Mouse (Mus musculus) erythroblast, embryonic 14.5 days (primary cell): ENCODE measurements around the gene Gm13695.

Source experiments
- GATA1 ChIP-seq: IDR thresholded peaks from 2 replicates; pipeline ENCODE4 v1.6.1; 2012; ENCODE audit warnings: low read length, inconsistent platforms, mixed read lengths
- TAL1 ChIP-seq: IDR thresholded peaks from 3 replicates; pipeline ENCODE4 v1.6.1; 2012; ENCODE audit warnings: low read length, inconsistent platforms, mixed read lengths

DNA sequence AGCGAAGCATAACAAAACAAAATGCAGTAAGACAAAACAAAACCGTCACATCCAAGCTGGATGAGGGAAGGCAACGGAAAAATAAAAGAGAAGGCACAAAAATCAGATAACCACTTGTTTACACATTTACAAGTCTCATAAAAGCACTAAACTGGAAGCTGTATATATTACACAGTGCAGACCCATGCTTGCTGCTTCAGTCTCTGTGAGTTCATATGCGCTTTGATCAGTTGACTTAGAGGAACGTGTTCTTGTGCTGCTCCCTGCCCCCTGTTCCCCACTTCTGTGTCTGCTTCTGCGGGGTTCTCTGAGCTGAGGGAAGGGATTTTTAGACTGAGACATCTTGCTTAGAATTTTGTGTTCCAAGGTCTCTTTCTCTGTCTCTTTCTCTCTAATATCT is 47.5 kb downstream of the Gm13695 start:
- TF ChIP-seq GATA1 = no peak
- TF ChIP-seq TAL1 = no peak
